Mouse (Mus musculus) embryonic facial prominence, embryonic 10.5 days (tissue): ENCODE results near the gene Slc22a23. TPM values are rescaled to one million over a fixed set of nuclear protein-coding genes. Genes with fewer than 3 reads are reported as not detected.

Experiments used
- DNase-seq: peaks from one replicate; pipeline ENCODE4 v3.0.0-alpha.2; 2017; ENCODE audit warnings: low spot score
- H3K27ac ChIP-seq: fragments of 300-500 bp; sonication (generic); replicated peaks from 2 replicates; pipeline ENCODE4 v1.5.1; 2016; ENCODE audit warnings: mild to moderate bottlenecking
- H3K27me3 ChIP-seq: fragments of 300-500 bp; sonication (generic); replicated peaks from 2 replicates; pipeline ENCODE4 v1.6.1; 2016; ENCODE audit warnings: low read depth, mild to moderate bottlenecking; ENCODE audit not compliant: poor library complexity, severe bottlenecking
- H3K36me3 ChIP-seq: fragments of 300-500 bp; sonication (generic); replicated peaks from 2 replicates; pipeline ENCODE4 v1.6.1; 2016; ENCODE audit warnings: mild to moderate bottlenecking, moderate library complexity
- H3K4me1 ChIP-seq: fragments of 300-500 bp; sonication (generic); 2 replicates; pipeline ENCODE4 v1.6.1; 2016
- H3K4me3 ChIP-seq: fragments of 300-500 bp; sonication (generic); 2 replicates; pipeline ENCODE4 v1.5.1; 2016; ENCODE audit warnings: mild to moderate bottlenecking, moderate library complexity
- H3K9me3 ChIP-seq: fragments of 300-500 bp; sonication (generic); 2 replicates; pipeline ENCODE4 v1.6.1; 2016; ENCODE audit warnings: mild to moderate bottlenecking
- WGBS: fragments of 180-500 bp; shearing (Covaris S2); methylation state at CpG from one replicate; pipeline ENCODE4 v1.1.7; 2016; 5-methylcytosine and 5-hydroxymethylcytosine counted together
- polyA plus RNA-seq: library from polyadenylated mRNA; unstranded; fragments of >200 nt; fragmentation: Nextera tagmentation; extraction: Ambion mirVana; gene quantifications from 2 replicates; pipeline ENCODE4 v1.2.1, GENCODE M21; 2016

The Slc22a23 gene
- polyA plus RNA-seq, 1 experiment from 2014 or later, result 2.9 TPM

DNA sequence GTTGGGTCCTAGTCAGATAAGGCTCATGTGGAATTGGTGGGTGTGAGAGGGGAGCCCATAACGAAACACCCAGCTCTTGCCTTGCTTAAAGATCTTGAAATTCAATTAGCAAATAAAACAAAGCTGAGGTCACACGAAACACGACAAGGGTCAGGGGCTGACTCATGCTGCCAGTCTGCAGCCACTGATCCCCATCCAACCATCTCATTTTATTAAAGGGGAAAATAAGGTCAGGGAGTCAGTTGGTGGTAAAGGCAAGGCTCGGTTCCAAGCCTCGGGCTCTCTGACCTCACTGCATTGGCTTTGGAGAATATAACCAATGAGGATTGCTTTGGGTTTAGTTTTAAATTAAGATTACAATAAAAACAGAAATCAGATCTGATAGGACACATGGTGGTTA, 110.5 kb downstream of the Slc22a23 start:
- no peaks in the 10 kb centered on the region for H3K36me3 ChIP-seq
- peaks cover 42% of the 10 kb centered on the region for H3K4me1 ChIP-seq
- H3K27me3 ChIP-seq, result no peaks in the 10 kb centered on the region; the same call in 1 of the 2 replicates
- H3K4me3 ChIP-seq, result no peak overlapping the region
- no peak overlapping the region for H3K27ac ChIP-seq
- WGBS, result 39% methylated on average over 5 of the region's 5 CpGs
- DNase-seq, result no peak
- no peaks in the 10 kb centered on the region for H3K9me3 ChIP-seq

DNA sequence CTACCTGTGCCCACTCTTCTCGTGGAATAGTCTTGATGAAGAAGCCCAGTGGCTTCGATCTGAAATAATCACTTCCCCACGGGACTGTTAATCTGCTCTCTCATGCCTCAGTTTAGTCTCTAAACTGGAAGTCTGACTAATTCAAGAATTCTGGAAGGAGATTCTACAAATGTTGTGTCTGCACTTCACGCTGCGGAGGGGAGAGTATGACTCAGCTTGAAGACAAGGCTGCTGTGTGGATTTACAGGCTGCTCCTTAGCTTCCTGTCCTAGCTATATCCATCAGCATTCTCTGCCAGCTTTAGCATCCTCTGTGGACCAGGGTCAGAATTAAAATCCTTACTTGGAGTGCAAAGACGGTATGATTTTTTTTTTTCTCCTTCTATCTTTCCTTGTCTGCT, 112.0 kb downstream of the Slc22a23 start:
- no peak overlapping the region for H3K27ac ChIP-seq
- no peak overlapping the region for H3K4me3 ChIP-seq
- no peak for DNase-seq
- H3K4me1 ChIP-seq, result peaks cover 36% of the 10 kb centered on the region
- 83% methylated on average over 6 of the region's 6 CpGs for WGBS
- H3K36me3 ChIP-seq, result no peaks in the 10 kb centered on the region
- H3K27me3 ChIP-seq, result no peaks in the 10 kb centered on the region; the same call in 1 of the 2 replicates
- no peaks in the 10 kb centered on the region for H3K9me3 ChIP-seq

DNA sequence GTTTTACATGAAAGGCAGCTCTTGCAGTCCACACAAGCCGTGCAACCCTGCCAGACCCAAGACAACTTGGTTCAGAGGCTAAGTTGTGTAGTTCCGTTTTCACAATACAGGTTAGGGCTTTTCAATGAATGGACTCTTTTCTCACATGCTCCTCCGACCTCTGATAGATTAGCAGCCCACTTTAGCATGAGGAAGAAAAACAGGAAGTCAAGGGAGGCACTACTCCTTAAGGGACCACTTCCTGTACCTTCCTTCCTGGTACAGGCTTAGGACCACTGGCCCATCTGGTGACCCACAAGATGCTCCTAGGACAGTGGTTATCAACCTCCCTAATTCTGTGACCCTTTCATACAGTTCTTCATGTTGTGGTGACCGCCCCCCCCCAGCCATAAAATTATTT, 116.1 kb downstream of the Slc22a23 start:
- DNase-seq, result no peak
- Histone ChIP-seq H3K4me3 (no peak overlapping the region), H3K27ac (peak overlapping the region; percentile 11; the same call in 1 of the 2 replicates), H3K36me3 (no peaks in the 10 kb centered on the region), H3K9me3 (no peaks in the 10 kb centered on the region), H3K27me3 (no peaks in the 10 kb centered on the region), H3K4me1 (peaks cover 25% of the 10 kb centered on the region)
- WGBS, result 53% methylated on average over 4 of the region's 4 CpGs

DNA sequence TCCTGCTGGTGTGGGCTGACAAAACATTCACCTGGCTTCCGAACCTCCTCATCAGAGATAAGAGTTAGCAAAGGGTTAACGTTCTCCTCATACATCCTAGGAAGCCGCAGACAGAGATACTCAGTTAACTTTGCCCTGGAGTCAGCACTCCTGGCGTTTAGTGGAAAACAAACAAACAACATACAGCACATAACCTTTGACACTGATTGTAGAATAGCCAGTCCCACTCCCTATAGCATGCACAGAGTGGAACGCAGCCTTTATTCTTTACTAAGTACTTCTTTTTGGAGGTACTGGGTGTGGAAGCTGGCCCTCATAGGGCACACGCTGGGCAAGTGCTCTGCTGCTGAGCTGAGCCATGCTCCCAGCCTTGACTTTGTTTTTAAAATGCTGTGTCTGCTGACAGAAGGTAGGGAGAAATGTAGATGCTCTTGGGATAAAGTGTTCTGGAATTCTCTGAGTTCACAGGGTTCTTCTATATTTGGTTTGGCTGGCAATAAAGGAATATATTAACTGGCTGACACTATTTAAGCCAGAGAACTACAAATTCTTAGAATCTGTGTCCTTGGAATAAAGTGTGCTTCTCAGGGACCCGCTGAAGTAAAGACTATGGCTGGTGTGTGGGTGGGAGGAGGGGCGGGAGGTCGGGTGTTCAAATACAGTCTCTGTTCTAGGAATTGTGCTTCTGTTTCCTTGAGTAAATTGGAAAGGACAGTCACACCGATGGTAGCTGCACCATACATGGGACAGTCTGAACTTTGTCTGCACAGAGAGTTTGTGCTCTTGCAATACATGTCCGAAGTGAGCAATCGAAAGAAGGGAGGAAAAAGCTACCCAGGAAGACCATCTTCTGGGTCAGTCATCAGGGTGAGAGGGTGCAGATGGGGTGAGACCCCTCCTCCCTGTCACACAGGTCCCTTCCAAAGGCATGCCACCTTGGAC, 117.0 kb downstream of the Slc22a23 start:
- Histone ChIP-seq H3K4me1 (peaks cover 22% of the 10 kb centered on the region), H3K27ac (no peak overlapping the region), H3K9me3 (no peaks in the 10 kb centered on the region), H3K4me3 (no peak overlapping the region), H3K36me3 (no peaks in the 10 kb centered on the region), H3K27me3 (no peaks in the 10 kb centered on the region)
- no peak for DNase-seq
- 29% methylated on average over 12 of the region's 12 CpGs for WGBS

DNA sequence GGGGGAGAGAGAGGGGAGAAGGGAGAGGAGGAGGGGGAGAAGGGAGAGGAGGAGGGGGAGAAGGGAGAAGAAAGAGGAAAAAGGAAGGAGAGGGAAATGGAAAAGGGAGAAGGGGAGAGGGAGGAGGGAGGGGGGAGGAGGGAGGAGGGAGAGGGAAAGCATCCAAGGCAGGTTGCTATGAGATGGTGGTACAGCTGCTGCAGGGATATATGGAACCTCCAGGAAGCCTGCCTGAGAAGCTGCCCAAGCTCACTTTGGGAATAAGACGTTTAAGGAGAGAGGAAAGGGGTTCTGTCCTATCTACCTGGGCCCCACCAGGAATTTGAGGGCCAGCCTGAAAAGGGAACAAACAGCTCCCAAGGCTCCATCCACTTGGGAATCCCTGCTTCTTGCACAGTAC, 118.0 kb downstream of the Slc22a23 start:
- H3K9me3 ChIP-seq, result no peaks in the 10 kb centered on the region
- H3K4me3 ChIP-seq, result no peak overlapping the region
- DNase-seq, result no peak
- H3K36me3 ChIP-seq, result no peaks in the 10 kb centered on the region
- no peak overlapping the region for H3K27ac ChIP-seq
- H3K4me1 ChIP-seq, result peaks cover 24% of the 10 kb centered on the region
- WGBS, result 10% methylated on average over 1 of the region's 1 CpGs
- no peaks in the 10 kb centered on the region for H3K27me3 ChIP-seq

DNA sequence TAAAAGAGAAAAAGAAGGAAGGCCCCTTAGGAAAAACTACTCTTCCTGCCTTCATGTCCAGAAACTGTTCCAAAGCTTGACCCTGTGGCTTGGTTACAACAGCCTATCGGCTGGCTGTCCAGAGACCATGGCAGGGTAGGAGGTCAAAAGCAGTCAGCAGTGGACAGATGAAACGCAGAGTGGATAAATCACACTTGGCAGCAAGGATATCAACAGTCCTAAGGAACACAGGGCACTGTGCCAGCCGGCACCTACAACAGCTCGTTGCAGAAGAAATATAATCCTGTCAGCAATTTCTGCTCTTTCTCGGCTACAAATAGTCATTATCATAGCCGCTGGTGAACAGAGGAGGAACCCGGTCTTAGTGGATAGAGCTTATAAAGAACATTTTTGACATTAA, 122.0 kb downstream of the Slc22a23 start:
- DNase-seq, result no peak
- H3K4me3 ChIP-seq, result no peak overlapping the region
- 0 out of 2 replicates have a peak, but pooled peaks cover 3% of the 10 kb centered on the region for H3K36me3 ChIP-seq
- H3K27ac ChIP-seq, result no peak overlapping the region
- H3K9me3 ChIP-seq, result no peaks in the 10 kb centered on the region
- H3K27me3 ChIP-seq, result no peaks in the 10 kb centered on the region
- 83% methylated on average over 7 of the region's 7 CpGs for WGBS
- peaks cover 14% of the 10 kb centered on the region for H3K4me1 ChIP-seq

DNA sequence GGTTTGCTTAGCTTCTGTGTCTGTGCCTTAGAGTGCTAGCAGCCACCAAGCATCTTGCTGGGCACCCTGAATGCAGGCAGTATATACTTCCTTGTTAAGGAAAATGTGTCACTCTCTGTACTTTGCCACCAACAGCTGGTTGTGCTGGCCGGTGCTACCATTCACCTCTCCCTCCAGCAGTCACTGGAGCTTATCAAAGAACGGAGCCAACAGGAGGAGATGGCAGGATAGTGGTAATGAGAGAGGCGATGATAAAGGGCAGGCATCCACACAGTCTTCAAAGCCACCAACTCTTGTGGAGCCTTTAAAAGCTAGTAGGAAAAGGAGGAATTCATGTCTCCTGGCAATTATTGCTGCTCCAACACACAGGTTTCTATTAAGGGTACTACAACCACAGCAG, 125.3 kb downstream of the Slc22a23 start:
- Histone ChIP-seq H3K9me3 (no peaks in the 10 kb centered on the region), H3K27me3 (no peaks in the 10 kb centered on the region), H3K36me3 (0 out of 2 replicates have a peak, but pooled peaks cover 3% of the 10 kb centered on the region), H3K27ac (no peak overlapping the region), H3K4me1 (peaks cover 4% of the 10 kb centered on the region; the same call in 1 of the 2 replicates), H3K4me3 (no peak overlapping the region)
- DNase-seq, result no peak
- 89% methylated on average over 3 of the region's 3 CpGs for WGBS

DNA sequence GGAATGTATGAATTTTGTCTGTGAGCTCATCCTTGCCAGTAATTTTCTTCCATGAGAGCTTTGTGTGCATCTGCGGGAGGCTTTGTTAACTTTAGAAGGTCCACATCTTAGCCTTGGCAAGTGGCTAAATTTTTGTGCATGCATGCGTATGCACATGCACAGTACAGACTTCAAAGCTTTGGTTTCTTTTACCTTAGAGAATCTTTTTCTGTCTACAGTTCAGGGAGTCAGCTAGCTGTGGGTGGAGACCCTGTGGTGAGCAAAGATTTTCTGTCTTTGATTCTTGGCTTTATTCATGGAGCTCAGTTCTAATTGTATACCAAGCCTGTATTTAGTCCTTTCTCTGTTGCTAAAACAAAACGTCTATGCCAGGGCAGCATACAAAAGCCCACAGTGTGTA, 126.2 kb downstream of the Slc22a23 start:
- WGBS, result 86% methylated on average over 3 of the region's 3 CpGs
- Histone ChIP-seq H3K36me3 (0 out of 2 replicates have a peak, but pooled peaks cover 3% of the 10 kb centered on the region), H3K4me3 (no peak overlapping the region), H3K9me3 (no peaks in the 10 kb centered on the region), H3K27me3 (no peaks in the 10 kb centered on the region), H3K27ac (no peak overlapping the region), H3K4me1 (peaks cover 4% of the 10 kb centered on the region; the same call in 1 of the 2 replicates)
- DNase-seq, result no peak

DNA sequence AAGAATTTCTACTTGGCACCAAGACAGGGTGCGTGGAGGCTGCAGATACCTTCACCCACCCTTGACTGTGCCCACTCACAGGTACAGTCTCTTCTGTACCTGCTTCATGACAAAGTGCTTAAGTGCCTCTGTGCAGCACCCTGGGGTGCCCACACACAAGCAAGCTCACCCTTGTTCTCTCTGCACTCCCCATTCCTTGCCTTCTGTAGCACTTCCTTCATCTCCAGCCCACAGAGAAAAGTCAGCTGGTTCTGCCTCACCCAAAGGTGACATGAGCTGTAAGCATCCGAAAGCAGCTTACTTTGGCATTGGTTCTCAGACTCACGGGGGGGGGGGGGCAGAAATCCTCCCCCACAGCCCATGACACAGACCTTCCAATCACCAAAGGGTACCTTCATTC, 130.1 kb downstream of the Slc22a23 start:
- Histone ChIP-seq H3K27me3 (no peaks in the 10 kb centered on the region), H3K4me1 (no peaks in the 10 kb centered on the region), H3K9me3 (no peaks in the 10 kb centered on the region), H3K27ac (no peak overlapping the region), H3K36me3 (0 out of 2 replicates have a peak, but pooled peaks cover 3% of the 10 kb centered on the region), H3K4me3 (no peak overlapping the region)
- DNase-seq, result no peak
- WGBS, result 89% methylated on average over 3 of the region's 3 CpGs

DNA sequence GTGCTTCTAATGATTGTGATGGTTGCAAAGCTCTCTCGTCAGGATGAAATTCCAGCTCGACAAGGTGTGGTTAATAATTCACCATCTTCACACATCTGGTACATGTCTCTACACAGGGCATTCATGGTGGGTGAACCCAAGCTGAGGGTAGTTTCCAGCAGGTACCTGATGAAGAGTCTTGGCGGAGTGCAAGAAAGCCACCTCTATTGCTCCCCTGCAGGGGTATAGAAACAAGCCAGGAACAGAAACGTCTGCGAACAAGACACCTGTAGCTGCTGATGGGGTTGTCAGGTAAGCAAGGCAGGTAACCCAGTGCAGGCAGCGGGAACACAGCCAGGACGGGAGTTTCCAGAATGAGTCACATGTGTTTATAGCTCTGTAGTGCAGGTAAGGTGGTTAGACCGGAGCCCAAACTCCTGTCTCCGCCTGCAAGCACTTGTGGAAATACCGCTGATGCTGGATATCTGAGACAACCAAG, 132.2 kb downstream of the Slc22a23 start:
- Histone ChIP-seq H3K4me1 (no peaks in the 10 kb centered on the region), H3K9me3 (no peaks in the 10 kb centered on the region), H3K36me3 (no peaks in the 10 kb centered on the region), H3K4me3 (no peak overlapping the region), H3K27me3 (no peaks in the 10 kb centered on the region), H3K27ac (no peak overlapping the region)
- no peak for DNase-seq
- 65% methylated on average over 10 of the region's 10 CpGs for WGBS

DNA sequence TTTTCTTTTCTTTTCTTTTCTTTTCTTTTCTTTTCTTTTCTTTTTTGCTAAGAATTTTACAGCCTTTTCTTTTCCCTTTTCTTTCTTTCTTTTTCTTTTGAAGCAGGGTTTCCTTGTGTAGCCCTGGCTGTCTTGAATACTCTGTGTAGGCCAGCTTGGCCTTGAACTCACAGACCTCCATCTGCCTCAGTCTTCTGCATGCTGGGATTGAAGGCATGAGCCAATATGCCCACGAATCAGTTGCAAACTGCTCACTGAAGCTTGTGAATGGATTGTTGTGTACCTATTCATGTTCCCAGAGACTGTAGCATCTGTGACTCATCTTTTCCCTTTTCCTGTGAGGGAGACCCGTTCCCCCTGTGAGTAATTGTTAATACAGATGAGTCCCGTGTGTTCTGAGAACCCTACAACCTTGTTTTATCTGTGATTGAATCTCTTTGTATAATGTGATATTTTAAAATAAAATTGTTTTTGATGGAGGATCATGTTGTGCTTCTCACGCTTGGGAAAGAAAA, 133.7 kb downstream of the Slc22a23 start:
- no peaks in the 10 kb centered on the region for H3K9me3 ChIP-seq
- no peak for DNase-seq
- H3K36me3 ChIP-seq, result no peaks in the 10 kb centered on the region
- no peak overlapping the region for H3K4me3 ChIP-seq
- 69% methylated on average over 4 of the region's 4 CpGs for WGBS
- no peaks in the 10 kb centered on the region for H3K27me3 ChIP-seq
- H3K27ac ChIP-seq, result no peak overlapping the region
- H3K4me1 ChIP-seq, result no peaks in the 10 kb centered on the region

DNA sequence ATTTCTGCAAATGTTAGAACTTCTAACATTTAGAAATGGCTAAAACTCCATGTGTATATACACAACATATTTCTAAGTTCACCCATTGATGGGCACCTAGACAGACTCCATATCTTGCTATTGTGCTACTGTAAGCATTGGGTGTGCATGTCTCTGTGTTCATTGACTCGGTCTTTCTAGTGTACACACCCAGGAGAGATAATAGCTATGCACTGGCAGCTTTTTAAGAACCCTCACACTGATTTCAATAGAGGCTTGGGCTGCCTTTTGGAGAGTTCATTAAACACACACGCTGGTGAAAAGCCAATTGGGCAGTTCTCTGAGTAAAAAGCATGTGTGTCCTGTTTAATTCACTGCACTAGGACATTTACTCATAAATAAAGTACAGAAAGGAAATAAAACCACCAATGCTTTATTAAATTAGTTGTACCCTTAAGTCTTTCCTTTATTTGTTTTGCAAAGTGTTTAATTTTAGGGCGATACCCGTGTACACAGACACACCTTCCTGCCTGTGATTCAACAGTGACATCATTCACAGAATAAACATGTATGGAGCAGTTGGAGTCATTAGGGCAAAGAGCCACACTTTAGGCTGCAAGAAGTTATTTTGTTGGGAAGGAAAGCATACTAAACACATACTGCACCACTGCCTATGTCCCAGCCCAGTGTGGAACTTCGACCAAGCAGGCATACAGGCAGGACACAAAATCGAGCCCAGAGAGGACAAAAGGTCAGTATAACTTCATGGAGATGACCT, 137.1 kb downstream of the Slc22a23 start:
- Histone ChIP-seq H3K9me3 (no peaks in the 10 kb centered on the region), H3K4me1 (no peaks in the 10 kb centered on the region), H3K4me3 (no peak overlapping the region), H3K36me3 (0 out of 2 replicates have a peak, but pooled peaks cover 3% of the 10 kb centered on the region), H3K27me3 (no peaks in the 10 kb centered on the region), H3K27ac (no peak overlapping the region)
- WGBS, result 87% methylated on average over 6 of the region's 6 CpGs
- no peak for DNase-seq
